Mouse (Mus musculus) megakaryocyte progenitor cell, adult 5-6 weeks (primary cell): ENCODE data around the gene Lcp1. TPM values are rescaled to one million over a fixed set of nuclear protein-coding genes. Genes with fewer than 3 reads are reported as not detected.

Experiments
- ATAC-seq: replicated peaks from 2 replicates; pipeline ENCODE4 v1.8.0; 2016; ENCODE audit warnings: mild to moderate bottlenecking, moderate TSS enrichment, inconsistent platforms; ENCODE audit not compliant: poor library complexity
- total RNA-seq, 2 experiments: library from RNA; stranded (forward) in 1 of 2; stranded (reverse) in 1 of 2; fragments of 157-497, 149-512 nt in 1 of 2; fragments of 200-1000 nt in 1 of 2; gene quantifications; 2 replicates each; pipeline versions ENCODE4 v1.2.3 to v1.2.4; 2015 to 2017

Gene Lcp1
- total RNA-seq, 2 experiments from 2014 or later: 321 to 524 TPM

DNA sequence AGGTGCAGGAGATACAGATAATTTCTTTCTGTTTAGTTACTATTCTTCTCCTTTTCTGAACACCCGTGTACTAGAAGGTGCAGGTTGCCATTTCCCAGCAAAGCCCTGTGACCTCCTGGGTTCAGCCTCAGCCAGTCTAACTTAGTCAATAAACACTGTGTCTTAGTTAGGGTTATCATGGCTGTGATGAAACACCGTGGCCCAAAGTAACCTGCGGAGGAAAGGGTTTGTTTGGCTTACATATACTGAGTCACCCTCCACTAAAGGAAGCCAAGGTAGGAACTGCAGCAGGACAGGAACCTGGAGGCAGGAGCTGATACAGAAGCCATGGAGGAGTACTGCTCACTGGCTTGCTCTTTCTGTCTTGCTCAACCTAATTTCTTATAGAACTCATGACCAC lies 119.5 kb downstream of the Lcp1 start:
- no peak for ATAC-seq

DNA sequence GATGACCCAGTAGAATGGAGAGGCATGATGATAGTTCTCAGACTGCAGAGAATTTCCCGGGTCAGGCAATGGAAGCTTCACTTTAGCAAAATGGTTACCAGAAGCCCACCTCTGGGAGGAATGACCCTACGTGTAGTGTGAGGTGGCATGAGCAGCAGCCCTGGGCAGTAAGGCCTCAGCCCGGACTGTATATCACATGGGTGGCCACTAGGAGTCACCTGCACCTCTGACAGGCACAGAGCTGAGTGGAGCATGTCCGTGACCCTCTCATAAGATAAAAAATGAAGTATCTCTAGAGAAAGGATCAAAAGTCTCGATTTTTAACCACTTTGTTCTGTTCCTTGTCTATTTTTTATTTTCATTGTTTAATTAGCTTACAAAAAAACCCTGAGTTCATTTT lies 125.6 kb downstream of the Lcp1 start:
- peak; percentile 96 for ATAC-seq

DNA sequence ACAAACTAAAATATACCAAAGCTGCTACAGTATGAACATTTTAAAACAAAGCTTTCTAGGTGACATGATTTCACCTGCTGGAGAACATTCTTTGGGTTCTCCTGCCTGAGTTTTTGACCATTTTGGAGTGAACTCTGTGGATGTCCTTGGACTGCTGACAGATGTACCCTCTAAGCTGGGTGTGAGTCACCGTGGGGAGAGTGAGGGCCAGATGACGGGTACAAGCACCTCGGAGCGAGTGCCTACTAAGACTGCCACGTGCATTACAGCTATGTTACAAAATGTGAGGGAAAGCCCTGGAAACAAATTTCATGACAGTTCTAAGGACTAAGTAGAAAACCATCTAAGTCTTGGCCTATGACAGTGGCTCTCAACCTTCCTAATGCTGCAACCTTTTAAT lies 138.6 kb downstream of the Lcp1 start:
- no peak for ATAC-seq

DNA sequence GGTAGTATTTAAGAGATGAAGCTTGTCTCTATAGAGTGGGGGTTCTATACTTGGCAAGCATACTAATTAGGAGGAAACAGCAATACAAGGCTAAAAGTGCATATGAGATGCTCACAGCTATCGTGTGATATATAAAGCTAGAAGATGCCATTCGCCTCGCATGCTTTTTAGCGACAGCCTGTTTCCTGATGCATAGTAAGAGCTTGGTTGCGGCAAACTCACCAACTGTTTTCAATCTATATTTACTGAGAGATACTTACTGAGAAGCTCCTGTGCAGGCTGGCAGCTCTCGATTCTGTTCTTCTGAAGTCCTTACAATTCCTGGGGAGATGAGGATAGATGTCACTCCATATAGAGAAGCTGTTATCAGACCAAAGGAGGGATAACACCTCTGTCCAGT lies 148.8 kb downstream of the Lcp1 start:
- no peak for ATAC-seq

DNA sequence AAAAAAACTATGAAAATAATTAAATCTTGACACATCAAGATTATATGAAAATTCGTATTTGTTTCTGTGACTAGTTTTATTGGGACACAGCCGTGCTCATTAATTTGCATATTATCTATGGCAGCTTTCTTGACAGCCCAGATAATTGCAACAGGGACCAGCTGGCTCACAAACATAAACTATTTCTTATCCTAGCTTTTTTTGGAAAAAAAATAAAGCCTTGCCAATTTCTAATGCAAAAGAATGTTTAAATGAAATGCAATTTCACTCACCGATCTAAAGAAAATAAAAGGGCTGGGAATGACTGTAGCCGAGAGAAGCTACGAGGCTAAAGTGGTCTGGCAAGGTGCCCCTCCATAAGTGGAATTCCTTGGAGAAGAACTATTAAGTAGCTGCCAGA lies 149.5 kb downstream of the Lcp1 start:
- no peak for ATAC-seq

Other genes starting within 250 kb of the Lcp1 start
- 12.1 and 14.3 TPM in 2 replicates for gene Lrch1, start 183.2 kb upstream of the Lcp1 start, total RNA-seq (2015)
- 9.3 and 11.3 TPM in 2 replicates for gene Lrch1, start 183.2 kb upstream of the Lcp1 start, total RNA-seq (2017)
- 2.2 and 2.4 TPM in 2 replicates for gene Rubcnl, start 115.1 kb upstream of the Lcp1 start, total RNA-seq (2015)
- 1.4 and 2.3 TPM in 2 replicates for gene Rubcnl, start 115.1 kb upstream of the Lcp1 start, total RNA-seq (2017)
- gene Lrrc63, start 220 bp upstream of the Lcp1 start, total RNA-seq (2015): 0.12 and 0.27 TPM in 2 replicates
- 0.17 TPM in 1 of 2 replicates, not detected in the other for gene Lrrc63, start 220 bp upstream of the Lcp1 start, total RNA-seq (2017)
- not detected in 2 replicates for gene Cpb2, start 111.2 kb downstream of the Lcp1 start, total RNA-seq (2015)
- gene Cpb2, start 111.2 kb downstream of the Lcp1 start, total RNA-seq (2017): not detected in 2 replicates
- 23.4 and 31.9 TPM in 2 replicates for gene Zc3h13, start 153.3 kb downstream of the Lcp1 start, total RNA-seq (2015)
- gene Zc3h13, start 153.3 kb downstream of the Lcp1 start, total RNA-seq (2017): 23.7 and 26.9 TPM in 2 replicates